Comparison of ENCODE assay signal across 9 mouse cellular contexts in the genomic region with DNA sequence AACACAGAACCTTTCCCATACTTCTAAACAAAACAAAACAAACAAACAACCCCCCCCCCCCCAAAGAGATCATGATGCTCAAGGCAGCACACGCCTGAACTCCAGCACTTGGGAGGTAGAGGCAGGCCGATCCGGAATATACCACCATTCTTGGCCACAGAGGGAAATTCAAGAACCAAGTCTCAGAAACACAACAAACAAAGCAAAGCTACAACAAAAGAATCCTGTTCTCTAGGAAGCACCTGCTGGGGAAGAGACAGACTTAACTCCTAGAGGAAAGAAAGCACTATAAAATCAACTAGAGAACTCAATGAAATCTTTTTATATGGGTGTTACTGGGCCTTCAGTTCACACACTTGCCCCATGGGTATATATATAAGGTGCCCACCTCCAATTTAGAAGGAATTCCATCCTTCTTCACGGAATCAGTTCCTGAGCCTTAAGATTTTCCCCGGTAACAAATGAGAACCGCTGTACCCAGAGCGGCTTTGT.
DNase-seq lines count a peak whose midpoint lies in the region; ATAC-seq lines count a peak whose summit lies in the region.
"Had no signal": no experiment of that assay in that cellular context is flagged by ENCODE, and none has a peak within 500 bp of the region (broad histone marks: within the 10 kb centered on the region; RNA-seq: fewer than 3 reads in every experiment).

No protein-coding gene starts in this region.

- H3K9ac ChIP-seq in heart, embryonic 12.5 days = peak overlapping the region; percentile 82
- H3K9ac ChIP-seq in hindbrain, embryonic 12.5 days = peak overlapping the region; percentile 68; the same call in 1 of the 2 replicates
- peak overlapping the region; percentile 82 for H3K9ac ChIP-seq in midbrain, embryonic 13.5 days (replicated peaks)

- peaks cover 39% of the 10 kb centered on the region for H3K4me1 ChIP-seq in heart, embryonic 12.5 days (replicated peaks)
- H3K4me1 ChIP-seq in hindbrain, embryonic 12.5 days = peaks cover 70% of the 10 kb centered on the region
- peaks cover 68% of the 10 kb centered on the region for H3K4me1 ChIP-seq in midbrain, embryonic 13.5 days (replicated peaks)

- peak overlapping the region; percentile 88 for H3K4me2 ChIP-seq in heart, embryonic 12.5 days
- H3K4me2 ChIP-seq in hindbrain, embryonic 12.5 days (replicated peaks) = peak overlapping the region; percentile 61
- peak overlapping the region; percentile 63 for H3K4me2 ChIP-seq in midbrain, embryonic 13.5 days (replicated peaks)

- ATAC-seq in heart, embryonic 12.5 days (ENCODE audit: insufficient number of reproducible peaks, low FRiP score) = no peak
- no peak for ATAC-seq in hindbrain, embryonic 12.5 days (ENCODE audit: low FRiP score)
- ATAC-seq in midbrain, embryonic 13.5 days = no peak

- no peaks in the 10 kb centered on the region for H3K9me3 ChIP-seq in heart, embryonic 12.5 days (replicated peaks)
- H3K9me3 ChIP-seq in hindbrain, embryonic 12.5 days (replicated peaks) = no peaks in the 10 kb centered on the region
- no peaks in the 10 kb centered on the region for H3K9me3 ChIP-seq in midbrain, embryonic 13.5 days
- H3K9me3 ChIP-seq: G1E had no signal

- no peaks in the 10 kb centered on the region for H3K27me3 ChIP-seq in heart, embryonic 12.5 days (replicated peaks)
- no peaks in the 10 kb centered on the region; the same call in 1 of the 2 replicates for H3K27me3 ChIP-seq in hindbrain, embryonic 12.5 days
- peaks cover 4% of the 10 kb centered on the region; the same call in 1 of the 2 replicates for H3K27me3 ChIP-seq in midbrain, embryonic 13.5 days

- DNase-seq in heart, adult 9 months (ENCODE audit: low spot score in 2 of 2) = no peak
- DNase-seq in ZHBTc4 (ENCODE audit: low read depth, low spot score) = peak; percentile 46
- no peak for DNase-seq in spleen, postnatal 36 days (ENCODE audit: low spot score in 2 of 2)
- no peak for DNase-seq in right cerebral cortex, postnatal 36 days (ENCODE audit: low spot score in 2 of 2)
- no peak for DNase-seq in gastrocnemius, postnatal 25 days

- peak overlapping the region; percentile 65 for H3K4me3 ChIP-seq in heart, embryonic 12.5 days
- peak overlapping the region; percentile 38 for H3K4me3 ChIP-seq in hindbrain, embryonic 12.5 days
- peak overlapping the region; percentile 50 for H3K4me3 ChIP-seq in midbrain, embryonic 13.5 days (replicated peaks)

- no peaks in the 10 kb centered on the region for H3K36me3 ChIP-seq in heart, embryonic 12.5 days
- H3K36me3 ChIP-seq in hindbrain, embryonic 12.5 days = no peaks in the 10 kb centered on the region
- H3K36me3 ChIP-seq in midbrain, embryonic 13.5 days = no peaks in the 10 kb centered on the region
- H3K36me3 ChIP-seq: G1E had no signal

- WGBS in heart, embryonic 12.5 days = 38% methylated on average over 7 of the region's 7 CpGs
- 14% methylated on average over 7 of the region's 7 CpGs for WGBS in hindbrain, embryonic 12.5 days
- WGBS in midbrain, embryonic 13.5 days = 7% methylated on average over 7 of the region's 7 CpGs

- H3K27ac ChIP-seq in heart, embryonic 12.5 days (ENCODE audit: poor library complexity, severe bottlenecking) = peak overlapping the region; percentile 96
- peak overlapping the region; percentile 97 for H3K27ac ChIP-seq in hindbrain, embryonic 12.5 days
- peak overlapping the region; percentile 96 for H3K27ac ChIP-seq in midbrain, embryonic 13.5 days
